Mouse (Mus musculus): ENCODE measurements around the gene Srarp. TPM values are rescaled to one million over a fixed set of nuclear protein-coding genes. Genes with fewer than 3 reads are reported as not detected.

The Srarp gene
- polyA plus RNA-seq, 1 experiment from 2014 or later: not detected

- peak; percentile 2; the same call in 1 of the 2 replicates for ATAC-seq (ENCODE audit: insufficient number of reproducible peaks, low FRiP score, low TSS enrichment, low read depth)
- H3K9ac ChIP-seq: no peak overlapping the region
- H3K36me3 ChIP-seq: peaks cover 22% of the 10 kb centered on the region
These were observed 22.3 kb upstream of the Srarp start for GRCm38 (mm10) chr4:141458236-141458635.

GRCm38 (mm10) chr4:141456193-141456938, 20.5 kb upstream of the Srarp start:
- no peak for ATAC-seq (ENCODE audit: insufficient number of reproducible peaks, low FRiP score, low TSS enrichment, low read depth)
- Histone ChIP-seq H3K9ac (no peak overlapping the region), H3K4me1 (peaks cover 32% of the 10 kb centered on the region), H3K4me3 (replicated peaks) (no peak overlapping the region), H3K36me3 (peaks cover 24% of the 10 kb centered on the region; the same call in 1 of the 2 replicates), H3K27me3 (no peaks in the 10 kb centered on the region), H3K4me2 (replicated peaks) (no peak overlapping the region), H3K9me3 (replicated peaks) (no peaks in the 10 kb centered on the region), H3K27ac (replicated peaks) (peak overlapping the region; percentile 58; the same call in 1 of the 2 replicates)
- 92% methylated on average over 14 of the region's 14 CpGs for WGBS

More at GRCm38 (mm10) chr4:141458236-141458635, 22.3 kb upstream of the Srarp start:
- peak overlapping the region; percentile 80 for H3K27ac ChIP-seq (replicated peaks)
- no peak overlapping the region for H3K4me3 ChIP-seq (replicated peaks)
- H3K4me2 ChIP-seq (replicated peaks): 0 out of 2 replicates have a peak overlapping the region, but pooled peaks have one; percentile 6
- H3K27me3 ChIP-seq: no peaks in the 10 kb centered on the region
- 9% methylated on average over 7 of the region's 7 CpGs for WGBS
- no peaks in the 10 kb centered on the region for H3K9me3 ChIP-seq (replicated peaks)
- H3K4me1 ChIP-seq: peaks cover 32% of the 10 kb centered on the region

GRCm38 (mm10) chr4:141455526-141455925, 19.6 kb upstream of the Srarp start:
- no peak for ATAC-seq (ENCODE audit: insufficient number of reproducible peaks, low FRiP score, low TSS enrichment, low read depth)
- Histone ChIP-seq H3K4me2 (replicated peaks) (no peak overlapping the region), H3K27ac (replicated peaks) (peak overlapping the region; percentile 58; the same call in 1 of the 2 replicates), H3K9ac (no peak overlapping the region), H3K4me1 (peaks cover 32% of the 10 kb centered on the region), H3K4me3 (replicated peaks) (no peak overlapping the region), H3K36me3 (peaks cover 24% of the 10 kb centered on the region; the same call in 1 of the 2 replicates), H3K9me3 (replicated peaks) (no peaks in the 10 kb centered on the region), H3K27me3 (no peaks in the 10 kb centered on the region)
- WGBS: 54% methylated on average over 4 of the region's 4 CpGs

GRCm38 (mm10) chr4:141454581-141455350, 18.9 kb upstream of the Srarp start:
- peak overlapping the region; percentile 58 for H3K27ac ChIP-seq (replicated peaks)

GRCm38 (mm10) chr4:141451916-141452450, 16.1 kb upstream of the Srarp start:
- Histone ChIP-seq H3K9ac (no peak overlapping the region), H3K4me2 (replicated peaks) (no peak overlapping the region), H3K4me1 (peaks cover 17% of the 10 kb centered on the region; the same call in 1 of the 2 replicates), H3K4me3 (replicated peaks) (no peak overlapping the region), H3K27me3 (no peaks in the 10 kb centered on the region), H3K9me3 (replicated peaks) (no peaks in the 10 kb centered on the region), H3K36me3 (peaks cover 58% of the 10 kb centered on the region), H3K27ac (replicated peaks) (no peak overlapping the region)
- no peak for ATAC-seq (ENCODE audit: insufficient number of reproducible peaks, low FRiP score, low TSS enrichment, low read depth)
- WGBS: 89% methylated on average over 9 of the region's 9 CpGs

More at GRCm38 (mm10) chr4:141454581-141455350, 18.9 kb upstream of the Srarp start:
- H3K36me3 ChIP-seq: peaks cover 30% of the 10 kb centered on the region
- H3K4me3 ChIP-seq (replicated peaks): no peak overlapping the region
- H3K27me3 ChIP-seq: no peaks in the 10 kb centered on the region
- 64% methylated on average over 14 of the region's 14 CpGs for WGBS
- H3K4me1 ChIP-seq: peaks cover 32% of the 10 kb centered on the region
- no peak overlapping the region for H3K4me2 ChIP-seq (replicated peaks)
- no peaks in the 10 kb centered on the region for H3K9me3 ChIP-seq (replicated peaks)
- ATAC-seq (ENCODE audit: insufficient number of reproducible peaks, low FRiP score, low TSS enrichment, low read depth): no peak
- H3K9ac ChIP-seq: no peak overlapping the region

GRCm38 (mm10) chr4:141451251-141451650, 15.3 kb upstream of the Srarp start:
- Histone ChIP-seq H3K27ac (replicated peaks) (no peak overlapping the region), H3K36me3 (peaks cover 59% of the 10 kb centered on the region), H3K9me3 (replicated peaks) (no peaks in the 10 kb centered on the region), H3K4me2 (replicated peaks) (no peak overlapping the region), H3K9ac (no peak overlapping the region), H3K27me3 (no peaks in the 10 kb centered on the region), H3K4me3 (replicated peaks) (no peak overlapping the region), H3K4me1 (peaks cover 25% of the 10 kb centered on the region)
- WGBS: 77% methylated on average over 2 of the region's 2 CpGs
- ATAC-seq (ENCODE audit: insufficient number of reproducible peaks, low FRiP score, low TSS enrichment, low read depth): no peak

- Histone ChIP-seq H3K27ac (replicated peaks) (no peak overlapping the region), H3K4me2 (replicated peaks) (peak overlapping the region; percentile 85; the same call in 1 of the 2 replicates), H3K4me3 (replicated peaks) (no peak overlapping the region; the same call in 1 of the 2 replicates), H3K4me1 (peaks cover 20% of the 10 kb centered on the region), H3K27me3 (no peaks in the 10 kb centered on the region), H3K36me3 (peaks cover 35% of the 10 kb centered on the region), H3K9me3 (replicated peaks) (no peaks in the 10 kb centered on the region), H3K9ac (no peak overlapping the region)
- 61% methylated on average over 7 of the region's 7 CpGs for WGBS
- no peak for ATAC-seq (ENCODE audit: insufficient number of reproducible peaks, low FRiP score, low TSS enrichment, low read depth)
These were observed 10.3 kb upstream of the Srarp start for GRCm38 (mm10) chr4:141446211-141446610.

- H3K27ac ChIP-seq (replicated peaks): no peak overlapping the region
- H3K27me3 ChIP-seq: no peaks in the 10 kb centered on the region
- peak overlapping the region; percentile 100 for H3K4me3 ChIP-seq (replicated peaks)
- H3K4me2 ChIP-seq (replicated peaks): peak overlapping the region; percentile 85
- peak overlapping the region; percentile 96 for H3K9ac ChIP-seq
- H3K4me1 ChIP-seq: peaks cover 20% of the 10 kb centered on the region
- 9% methylated on average over 14 of the region's 14 CpGs for WGBS
- no peak for ATAC-seq (ENCODE audit: insufficient number of reproducible peaks, low FRiP score, low TSS enrichment, low read depth)
- H3K9me3 ChIP-seq (replicated peaks): no peaks in the 10 kb centered on the region
- peaks cover 34% of the 10 kb centered on the region for H3K36me3 ChIP-seq
These were observed 9.4 kb upstream of the Srarp start for GRCm38 (mm10) chr4:141445328-141445720.

- H3K27me3 ChIP-seq: no peaks in the 10 kb centered on the region
- H3K9ac ChIP-seq: peak within 1 kb of the TSS; percentile 96
- peak within 1 kb of the TSS; percentile 100 for H3K4me3 ChIP-seq (replicated peaks)
- WGBS: under 1% methylated on average over 76 of the region's 102 CpGs
- H3K9me3 ChIP-seq (replicated peaks): no peaks in the 10 kb centered on the region
- peaks cover 28% of the 10 kb centered on the region for H3K36me3 ChIP-seq
- ATAC-seq (ENCODE audit: insufficient number of reproducible peaks, low FRiP score, low TSS enrichment, low read depth): peak; percentile 88
- H3K4me1 ChIP-seq: peaks cover 20% of the 10 kb centered on the region
- H3K4me2 ChIP-seq (replicated peaks): peak within 1 kb of the TSS; percentile 85
- peak within 1 kb of the TSS; percentile 66 for H3K27ac ChIP-seq (replicated peaks)
These were observed 8.8 kb upstream of the Srarp start, which contains the start of gene Zbtb17 for GRCm38 (mm10) chr4:141444451-141445327. TSS of gene Zbtb17 (plus strand) at chr4:141444654.

- H3K27ac ChIP-seq (replicated peaks): peak overlapping the region; percentile 48; the same call in 1 of the 2 replicates
These were observed 7.9 kb upstream of the Srarp start for GRCm38 (mm10) chr4:141443641-141444429.

More at GRCm38 (mm10) chr4:141443641-141444429, 7.9 kb upstream of the Srarp start:
- no peaks in the 10 kb centered on the region for H3K27me3 ChIP-seq
- ATAC-seq (ENCODE audit: insufficient number of reproducible peaks, low FRiP score, low TSS enrichment, low read depth): no peak
- peak overlapping the region; percentile 96 for H3K9ac ChIP-seq
- peak overlapping the region; percentile 85 for H3K4me2 ChIP-seq (replicated peaks)
- 50% methylated on average over 11 of the region's 11 CpGs for WGBS
- peaks cover 20% of the 10 kb centered on the region for H3K4me1 ChIP-seq
- peak overlapping the region; percentile 100 for H3K4me3 ChIP-seq (replicated peaks)
- no peaks in the 10 kb centered on the region for H3K9me3 ChIP-seq (replicated peaks)
- peaks cover 20% of the 10 kb centered on the region for H3K36me3 ChIP-seq
